Mouse (Mus musculus): Measurements from ENCODE around the gene Max. TPM values are rescaled to one million over a fixed set of nuclear protein-coding genes. Genes with fewer than 3 reads are reported as not detected.

Max gene
- 10 to 100 TPM; 61.4 to 70.4 TPM for total RNA-seq (2021)
- long read RNA-seq, experiment 1, partial matches to known transcripts = 1 of 3 reads
- long read RNA-seq, experiment 1, other reads (novel, unspliced or antisense) = 2 of 3 reads
- long read RNA-seq, experiment 2, partial matches to known transcripts = 0 of 1 reads
- long read RNA-seq, experiment 2, other reads (novel, unspliced or antisense) = 0 of 1 reads

- DNase-seq = peak; percentile 99 to 100
These were observed at the start of gene Max for GRCm38 (mm10) chr12:76961932-76962891. Max (minus strand) TSS chr12:76962201.

DNA sequence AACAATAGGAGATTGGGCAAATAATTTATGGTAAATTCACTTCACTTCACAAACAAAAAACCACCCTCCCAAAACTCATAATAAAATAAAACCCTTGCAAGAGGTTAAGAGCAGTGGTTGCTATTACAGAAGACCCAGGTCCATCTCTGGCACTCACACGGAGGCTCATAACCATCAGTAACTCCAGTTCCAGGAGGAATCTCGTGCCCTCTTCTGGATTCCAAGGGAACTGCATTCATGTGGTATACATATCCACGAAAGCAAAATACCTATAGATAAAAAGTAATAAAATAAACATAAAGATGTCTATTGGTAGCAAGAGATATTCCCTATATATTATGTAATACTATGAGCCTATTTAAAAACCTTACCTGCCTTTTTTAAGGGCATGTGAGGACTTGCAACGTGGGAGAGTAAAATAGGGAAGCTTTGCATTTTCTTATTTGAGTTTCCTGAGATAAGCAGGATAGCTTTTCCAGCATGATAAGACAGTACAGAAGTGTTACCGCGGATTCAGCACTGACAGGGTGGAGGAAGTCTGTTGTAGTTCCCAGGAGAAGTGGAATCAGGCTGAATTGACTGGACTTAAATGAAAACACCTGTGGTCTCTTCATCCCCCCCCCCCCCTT, 49.2 kb upstream of the Max start:
- peak in 1 of 2 experiments; percentile 26 for DNase-seq

GRCm38 (mm10) chr12:77009202-77010030, 47.4 kb upstream of the Max start:
- peak; percentile 6 to 37 for DNase-seq

DNA sequence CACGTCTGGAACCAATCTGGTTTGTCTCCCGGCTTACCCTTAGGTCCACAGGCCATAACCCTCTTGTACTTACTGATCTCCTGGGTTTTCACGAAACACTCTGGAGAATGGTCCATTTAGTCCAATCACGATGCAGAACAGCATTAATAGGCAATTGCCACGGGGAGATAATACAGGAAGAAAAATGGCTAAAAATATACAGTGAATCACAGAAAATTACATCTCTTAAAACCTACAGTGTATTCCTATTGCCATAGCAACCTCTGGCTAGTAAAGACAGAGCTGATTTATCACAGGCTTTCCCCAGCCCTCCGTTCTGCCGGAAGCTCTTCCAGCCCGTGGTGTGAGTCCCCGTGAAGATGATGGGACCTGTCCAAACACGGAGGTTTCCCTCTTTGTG, 42.9 kb upstream of the Max start:
- DNase-seq = no peak

- DNase-seq = no peak
These were observed 40.7 kb upstream of the Max start for GRCm38 (mm10) chr12:77002551-77003228.

GRCm38 (mm10) chr12:77001312-77001711, 39.3 kb upstream of the Max start:
- no peak for DNase-seq

DNA sequence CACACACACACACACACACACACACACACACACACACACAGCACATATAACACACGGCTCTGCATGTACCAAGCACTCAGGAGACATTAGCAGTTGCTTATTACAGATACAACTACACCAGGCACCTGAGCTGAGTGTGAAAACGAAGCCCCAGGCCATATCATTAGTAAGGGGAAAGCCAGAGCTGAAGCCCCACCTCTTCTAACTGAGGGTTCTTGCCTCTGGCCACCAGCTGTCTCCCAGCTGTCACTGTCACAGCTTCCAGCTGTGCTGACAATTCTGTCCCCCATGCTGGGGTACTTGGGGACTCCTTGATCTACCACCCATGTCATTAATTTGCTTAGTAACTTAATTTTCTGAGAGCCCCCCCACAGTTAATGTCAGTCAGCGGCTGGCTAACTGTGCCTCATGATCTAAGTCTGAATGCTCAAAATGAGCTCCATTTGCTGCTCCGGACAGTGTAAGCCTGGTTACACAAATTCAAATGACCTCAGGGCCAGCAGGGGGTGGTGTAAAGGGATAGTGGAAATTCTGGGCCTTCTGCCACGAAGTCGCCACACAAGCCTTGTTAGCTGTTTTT, 38.8 kb upstream of the Max start:
- peak; percentile 56 for DNase-seq

GRCm38 (mm10) chr12:77000096-77000704, 38.2 kb upstream of the Max start:
- DNase-seq = peak; percentile 64 to 74

DNA sequence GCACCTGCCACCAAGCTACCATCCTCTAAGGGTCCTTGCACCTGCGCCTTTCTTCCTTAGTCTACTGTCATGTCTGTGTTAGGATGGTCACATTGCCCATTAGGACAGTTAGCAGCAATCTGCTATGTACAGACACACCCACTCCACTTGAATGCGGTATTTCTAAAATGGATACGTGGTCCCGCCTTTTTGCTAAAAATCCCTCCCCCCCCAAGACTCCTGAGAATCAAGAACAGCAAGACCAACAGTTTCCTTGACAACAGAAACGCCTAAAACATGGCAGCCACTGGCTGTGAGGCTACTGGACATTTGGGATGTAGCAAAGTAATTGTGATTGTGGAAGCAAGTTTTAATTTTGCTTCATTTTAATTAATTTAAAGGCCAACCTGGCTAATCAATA, 32.8 kb upstream of the Max start:
- no peak for DNase-seq

DNA sequence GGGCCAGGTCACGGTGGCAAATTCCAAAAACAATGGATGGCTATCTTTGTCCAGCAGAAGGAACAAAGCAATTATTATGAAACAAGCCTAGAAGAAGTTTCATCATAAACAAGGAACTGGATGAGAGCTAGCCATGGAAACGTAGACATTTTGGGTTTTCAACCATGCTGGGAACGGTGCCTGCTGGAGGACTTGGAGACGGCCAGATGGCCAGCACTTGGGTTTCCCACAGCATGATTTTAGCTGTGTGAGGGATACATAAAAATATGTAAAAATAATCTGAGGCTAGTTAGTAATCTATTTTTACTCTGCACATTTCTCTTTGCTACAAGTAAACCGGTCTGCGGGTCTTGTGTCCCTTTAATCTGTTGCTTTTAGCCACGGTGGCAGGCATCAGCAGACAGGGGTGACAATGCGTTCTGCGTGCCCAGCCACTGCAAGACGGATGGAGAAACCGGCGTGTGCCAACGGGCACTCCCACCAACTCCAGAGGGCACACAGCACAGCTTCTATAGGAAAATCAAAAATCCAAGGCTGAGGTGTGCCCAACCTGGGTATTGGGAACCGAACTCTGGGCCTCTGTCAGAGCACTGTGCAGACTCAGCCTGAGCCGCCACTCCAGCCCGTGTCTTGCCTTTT, 31.0 kb upstream of the Max start:
- peak in 1 of 2 experiments; percentile 9 for DNase-seq

- DNase-seq = no peak
These were observed 20.9 kb upstream of the Max start for GRCm38 (mm10) chr12:76982818-76983471.

DNA sequence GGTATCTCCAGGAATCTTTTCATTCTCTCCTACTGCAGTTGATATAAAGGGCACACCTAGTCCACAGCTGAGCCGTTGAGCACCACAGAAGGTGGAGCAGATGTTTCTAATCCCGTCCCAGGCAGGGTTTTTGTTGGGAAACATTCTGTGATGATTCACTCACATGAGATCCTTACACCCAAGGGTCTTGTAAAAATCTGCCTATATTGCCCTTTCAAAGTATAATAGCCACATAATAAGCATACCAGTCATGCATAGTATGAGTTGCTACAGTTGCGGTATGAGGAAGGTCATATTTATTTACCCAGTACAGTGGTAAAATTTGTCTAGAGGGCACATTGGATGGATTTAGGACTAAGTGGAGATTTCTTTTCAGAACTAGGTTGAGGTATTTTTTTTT, 17.5 kb upstream of the Max start:
- DNase-seq = no peak

DNA sequence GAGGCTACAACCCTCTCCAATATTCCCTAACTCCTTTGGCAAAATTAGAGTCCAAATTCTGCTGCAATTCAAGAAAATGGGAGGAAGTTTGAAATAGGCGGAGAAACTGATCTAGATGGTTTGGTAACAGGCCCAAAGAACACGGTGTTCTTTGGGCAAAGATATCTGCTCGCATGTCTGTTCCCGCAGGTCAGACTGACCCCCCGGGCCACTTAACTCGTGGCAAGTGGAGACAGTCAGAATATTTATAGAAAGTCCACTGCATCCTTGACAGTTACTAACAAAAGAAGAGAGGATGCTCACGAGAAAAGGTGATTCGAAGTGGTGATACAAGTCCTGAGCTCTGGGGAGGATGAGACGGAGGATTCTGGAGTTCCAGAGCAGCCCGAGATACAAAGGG, 10.7 kb upstream of the Max start:
- DNase-seq = peak; percentile 57 to 58

- DNase-seq = peak; percentile 54 to 76
These were observed 10.2 kb upstream of the Max start for GRCm38 (mm10) chr12:76972241-76972640.

GRCm38 (mm10) chr12:76971642-76972221, 9.7 kb upstream of the Max start:
- DNase-seq = no peak

DNA sequence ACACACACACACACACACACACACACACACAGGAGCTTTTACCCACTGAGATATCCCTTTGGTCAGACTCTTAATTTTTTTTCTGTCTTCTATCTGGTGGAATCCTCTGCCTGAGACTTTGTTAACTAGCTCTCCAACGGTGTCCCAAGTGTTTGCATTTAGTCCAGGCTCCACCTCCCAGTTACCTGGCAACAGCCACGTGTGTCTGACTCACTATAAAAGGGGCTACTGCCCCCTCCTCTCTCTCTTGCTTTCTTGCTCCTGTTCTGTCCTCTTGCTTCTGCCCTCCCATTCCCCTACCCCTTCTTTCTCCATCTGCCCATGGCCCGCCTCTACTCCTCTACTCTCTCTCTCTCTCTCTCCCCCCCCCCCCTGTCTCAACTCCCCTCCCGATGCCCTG, 3.9 kb upstream of the Max start:
- no peak for DNase-seq

DNA sequence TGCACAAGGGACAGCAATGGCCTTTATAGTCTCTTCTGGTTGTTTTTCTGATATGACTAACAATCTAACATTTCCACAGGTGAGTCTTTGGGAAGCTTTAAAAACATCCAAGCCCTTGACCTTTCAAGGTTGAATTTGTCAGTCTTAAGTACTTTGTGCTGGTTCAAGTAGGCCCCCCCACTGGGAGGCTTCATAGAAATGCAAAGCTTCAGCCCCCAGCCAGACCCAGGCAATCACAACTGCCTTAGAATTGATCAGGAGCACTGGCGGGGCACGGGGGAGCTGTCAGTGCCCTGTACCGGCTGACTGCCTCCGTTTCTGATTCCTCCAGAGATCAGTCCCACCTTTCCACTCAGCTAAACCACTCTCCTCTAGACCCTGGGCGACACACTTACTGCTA, 3.1 kb upstream of the Max start:
- DNase-seq = no peak

GRCm38 (mm10) chr12:76961052-76961931, 709 bp downstream of the Max start:
- no peak for DNase-seq
